Mouse (Mus musculus): ENCODE measurements around the gene Macf1. TPM values are rescaled to one million over a fixed set of nuclear protein-coding genes. Genes with fewer than 3 reads are reported as not detected.

The Macf1 gene
- polyA plus RNA-seq, 1 experiment, result 142 TPM

GRCm38 (mm10) chr4:123360771-123361170, 323.4 kb downstream of the Macf1 start:
- Histone ChIP-seq H3K4me3 (ENCODE audit: extremely low read depth, insufficient read depth, insufficient read length) (no peak overlapping the region), H3K36me3 (ENCODE audit: control insufficient read depth, insufficient read depth, low read length) (peaks cover 51% of the 10 kb centered on the region), H3K4me1 (ENCODE audit: control insufficient read depth, insufficient read depth, insufficient read length) (no peaks in the 10 kb centered on the region), H3K27ac (ENCODE audit: insufficient read depth, low read length) (no peak overlapping the region), H3K27me3 (ENCODE audit: control insufficient read depth, insufficient read depth, low read length) (no peaks in the 10 kb centered on the region)
- WGBS, result 95% methylated on average over 12 of the region's 12 CpGs
- DNase-seq (ENCODE audit: low read depth in 1 of 2, low spot score in 2 of 2), result no peak
- TF ChIP-seq CTCF (IDR thresholded peaks at IDR 0.05; ENCODE audit: extremely low read depth, insufficient read depth, insufficient read length, insufficient replicate concordance) (no peak), POLR2A (IDR thresholded peaks at IDR 0.05; ENCODE audit: low read depth, low read length) (no peak)

- no peak for DNase-seq (ENCODE audit: low read depth in 1 of 2, low spot score in 2 of 2)
- Histone ChIP-seq H3K4me3 (ENCODE audit: extremely low read depth, insufficient read depth, insufficient read length) (no peak overlapping the region), H3K36me3 (ENCODE audit: control insufficient read depth, insufficient read depth, low read length) (peaks cover 54% of the 10 kb centered on the region), H3K4me1 (ENCODE audit: control insufficient read depth, insufficient read depth, insufficient read length) (no peaks in the 10 kb centered on the region), H3K27me3 (ENCODE audit: control insufficient read depth, insufficient read depth, low read length) (no peaks in the 10 kb centered on the region), H3K27ac (ENCODE audit: insufficient read depth, low read length) (no peak overlapping the region)
- TF ChIP-seq POLR2A (IDR thresholded peaks at IDR 0.05; ENCODE audit: low read depth, low read length), result no peak
- no peak for TF ChIP-seq CTCF (IDR thresholded peaks at IDR 0.05; ENCODE audit: extremely low read depth, insufficient read depth, insufficient read length, insufficient replicate concordance)
- WGBS, result 96% methylated on average over 7 of the region's 7 CpGs
Measured at GRCm38 (mm10) chr4:123358613-123359012, 325.5 kb downstream of the Macf1 start.

DNA sequence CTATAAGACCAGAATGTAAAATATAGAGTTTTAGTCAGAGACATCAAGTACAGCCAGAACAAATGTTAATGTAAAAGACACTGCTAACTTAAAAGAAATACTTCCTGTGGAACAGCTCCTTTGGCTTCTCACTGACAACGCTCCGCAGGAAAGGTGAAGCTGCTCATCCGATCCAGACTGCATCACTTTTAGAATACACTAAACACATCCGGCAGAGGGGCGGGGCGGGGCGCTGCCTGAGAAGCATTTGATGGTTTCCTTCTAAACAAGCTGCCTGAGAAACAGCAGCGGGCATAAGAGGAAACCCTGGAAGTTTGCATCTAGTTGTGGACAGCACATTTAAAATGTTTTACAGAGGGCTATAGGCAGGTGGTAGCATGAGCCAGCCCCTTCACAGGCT, 328.2 kb downstream of the Macf1 start:
- no peak for DNase-seq (ENCODE audit: low read depth in 1 of 2, low spot score in 2 of 2)
- Histone ChIP-seq H3K36me3 (ENCODE audit: control insufficient read depth, insufficient read depth, low read length) (peaks cover 59% of the 10 kb centered on the region), H3K4me1 (ENCODE audit: control insufficient read depth, insufficient read depth, insufficient read length) (peaks cover 3% of the 10 kb centered on the region; the same call in 1 of the 2 replicates), H3K4me3 (ENCODE audit: extremely low read depth, insufficient read depth, insufficient read length) (no peak overlapping the region), H3K27ac (ENCODE audit: insufficient read depth, low read length) (no peak overlapping the region), H3K27me3 (ENCODE audit: control insufficient read depth, insufficient read depth, low read length) (no peaks in the 10 kb centered on the region)
- WGBS, result 96% methylated on average over 8 of the region's 8 CpGs
- TF ChIP-seq CTCF (IDR thresholded peaks at IDR 0.05; ENCODE audit: extremely low read depth, insufficient read depth, insufficient read length, insufficient replicate concordance) (no peak), POLR2A (IDR thresholded peaks at IDR 0.05; ENCODE audit: low read depth, low read length) (no peak)

GRCm38 (mm10) chr4:123353271-123353877, 330.8 kb downstream of the Macf1 start:
- Histone ChIP-seq H3K4me3 (ENCODE audit: extremely low read depth, insufficient read depth, insufficient read length) (no peak overlapping the region), H3K27ac (ENCODE audit: insufficient read depth, low read length) (no peak overlapping the region; the same call in 1 of the 2 replicates), H3K27me3 (ENCODE audit: control insufficient read depth, insufficient read depth, low read length) (no peaks in the 10 kb centered on the region), H3K36me3 (ENCODE audit: control insufficient read depth, insufficient read depth, low read length) (peaks cover 58% of the 10 kb centered on the region), H3K4me1 (ENCODE audit: control insufficient read depth, insufficient read depth, insufficient read length) (peaks cover 3% of the 10 kb centered on the region; the same call in 1 of the 2 replicates)
- DNase-seq (ENCODE audit: low read depth in 1 of 2, low spot score in 2 of 2), result peak in 1 of 2 experiments; percentile 21
- TF ChIP-seq POLR2A (IDR thresholded peaks at IDR 0.05; ENCODE audit: low read depth, low read length) (no peak), CTCF (IDR thresholded peaks at IDR 0.05; ENCODE audit: extremely low read depth, insufficient read depth, insufficient read length, insufficient replicate concordance) (no peak)
- WGBS, result 65% methylated on average over 10 of the region's 10 CpGs

DNA sequence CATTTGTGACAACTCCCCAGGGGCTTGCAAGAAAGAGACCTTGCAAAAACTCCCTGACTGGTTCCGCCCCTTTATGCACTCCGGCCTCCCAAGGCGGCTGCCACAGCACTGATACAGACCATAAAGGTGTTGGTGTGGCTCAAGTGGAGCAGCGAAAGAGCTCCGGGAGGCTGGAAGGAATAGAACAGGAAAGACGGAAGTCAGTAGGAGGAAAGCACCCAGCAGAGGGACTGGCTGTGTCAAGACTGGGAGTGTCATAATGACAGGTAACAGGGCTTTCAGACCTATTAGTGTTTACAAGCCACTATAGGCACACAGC, 340.7 kb downstream of the Macf1 start:
- H3K36me3 ChIP-seq (ENCODE audit: control insufficient read depth, insufficient read depth, low read length), result no peaks in the 10 kb centered on the region
- TF ChIP-seq CTCF (IDR thresholded peaks at IDR 0.05; ENCODE audit: extremely low read depth, insufficient read depth, insufficient read length, insufficient replicate concordance), result no peak
- no peak for TF ChIP-seq POLR2A (IDR thresholded peaks at IDR 0.05; ENCODE audit: low read depth, low read length)
- DNase-seq (ENCODE audit: low read depth in 1 of 2, low spot score in 2 of 2), result no peak
- H3K27me3 ChIP-seq (ENCODE audit: control insufficient read depth, insufficient read depth, low read length), result peaks cover 14% of the 10 kb centered on the region
- 12% methylated on average over 6 of the region's 6 CpGs for WGBS
- peaks cover 11% of the 10 kb centered on the region for H3K4me1 ChIP-seq (ENCODE audit: control insufficient read depth, insufficient read depth, insufficient read length)
- no peak overlapping the region for H3K27ac ChIP-seq (ENCODE audit: insufficient read depth, low read length)
- peak overlapping the region; percentile 84; the same call in 1 of the 2 replicates for H3K4me3 ChIP-seq (ENCODE audit: extremely low read depth, insufficient read depth, insufficient read length)

DNA sequence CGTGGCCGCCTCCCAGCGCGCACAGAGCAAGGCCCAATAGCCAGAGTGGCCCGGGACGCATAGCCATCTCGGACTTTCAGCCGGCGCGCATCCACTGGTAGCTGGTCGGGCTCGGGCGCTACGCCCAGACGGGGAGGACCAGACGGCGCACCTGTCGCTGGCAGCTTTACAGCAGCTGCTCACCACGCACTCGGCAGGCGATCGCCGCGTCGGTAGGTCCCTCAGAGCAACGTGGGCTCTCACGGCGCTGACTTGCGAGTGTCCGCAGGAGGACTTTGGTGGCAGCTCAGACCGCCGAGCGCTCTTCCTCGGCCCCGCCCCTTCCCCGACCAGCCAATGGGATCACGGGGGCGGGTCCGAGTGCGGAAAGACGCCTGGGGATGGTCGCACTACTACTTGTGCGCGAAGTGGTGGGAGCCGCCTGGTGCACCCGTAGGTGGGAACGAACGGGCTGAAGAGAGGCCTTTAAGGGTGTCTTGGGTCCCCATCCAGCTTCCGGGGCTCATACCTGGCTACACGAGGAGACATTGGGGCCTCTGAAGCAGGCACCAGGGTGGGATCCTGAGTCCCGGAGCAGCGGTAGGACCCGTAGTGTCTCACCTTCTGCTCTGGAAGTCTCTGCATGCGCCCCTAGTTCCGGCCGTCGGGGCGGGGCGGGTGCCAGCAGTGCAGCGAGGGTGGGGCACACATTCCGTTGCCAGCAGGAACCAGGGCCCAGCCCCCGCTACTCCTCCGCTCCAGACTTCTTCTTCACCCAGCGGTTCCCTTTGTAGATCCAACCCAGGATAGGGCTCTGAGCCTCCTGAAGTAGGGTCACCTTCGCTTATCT, 341.3 kb downstream of the Macf1 start, which contains the start of gene Bmp8a:
Bmp8a (minus strand) TSS at position 611 of the 829 bp plus-strand sequence.
- peak within 1 kb of the TSS; percentile 84 for H3K4me3 ChIP-seq (ENCODE audit: extremely low read depth, insufficient read depth, insufficient read length)
- peak; percentile 15 to 62 for DNase-seq (ENCODE audit: low read depth in 1 of 2, low spot score in 2 of 2)
- peaks cover 11% of the 10 kb centered on the region for H3K4me1 ChIP-seq (ENCODE audit: control insufficient read depth, insufficient read depth, insufficient read length)
- H3K27me3 ChIP-seq (ENCODE audit: control insufficient read depth, insufficient read depth, low read length), result peaks cover 14% of the 10 kb centered on the region
- 1% methylated on average over 65 of the region's 65 CpGs for WGBS
- TF ChIP-seq POLR2A (IDR thresholded peaks at IDR 0.05; ENCODE audit: low read depth, low read length), result no peak
- no peaks in the 10 kb centered on the region for H3K36me3 ChIP-seq (ENCODE audit: control insufficient read depth, insufficient read depth, low read length)
- H3K27ac ChIP-seq (ENCODE audit: insufficient read depth, low read length), result no peak within 1 kb of the TSS
